Mouse (Mus musculus): Measurements from ENCODE around the gene Cdr1.

Cdr1 gene

DNA sequence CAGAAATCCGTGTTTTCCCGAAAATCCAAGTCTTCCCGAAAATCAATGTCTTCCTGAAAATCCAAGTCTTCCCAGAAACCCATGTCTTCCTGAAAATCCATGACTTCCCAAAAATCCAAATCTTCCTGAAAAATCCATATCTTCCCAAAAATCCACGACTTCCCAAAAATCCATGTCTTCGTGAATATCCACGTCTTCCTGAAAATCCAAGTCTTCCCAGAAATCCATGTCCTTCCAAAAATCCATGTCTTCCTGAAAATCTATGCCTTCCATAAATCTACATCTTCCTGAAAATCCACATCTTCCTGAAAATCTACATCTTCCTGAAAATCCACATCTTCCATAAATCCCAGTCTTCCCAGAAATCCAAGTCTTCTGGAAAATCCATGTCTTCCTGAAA lies at the start of gene Cdr1:
Gene Cdr1, minus strand, starts transcription at position 101 of the 400 bp plus-strand sequence.
- DNase-seq (ENCODE audit: low read depth, low spot score) = no peak

DNA sequence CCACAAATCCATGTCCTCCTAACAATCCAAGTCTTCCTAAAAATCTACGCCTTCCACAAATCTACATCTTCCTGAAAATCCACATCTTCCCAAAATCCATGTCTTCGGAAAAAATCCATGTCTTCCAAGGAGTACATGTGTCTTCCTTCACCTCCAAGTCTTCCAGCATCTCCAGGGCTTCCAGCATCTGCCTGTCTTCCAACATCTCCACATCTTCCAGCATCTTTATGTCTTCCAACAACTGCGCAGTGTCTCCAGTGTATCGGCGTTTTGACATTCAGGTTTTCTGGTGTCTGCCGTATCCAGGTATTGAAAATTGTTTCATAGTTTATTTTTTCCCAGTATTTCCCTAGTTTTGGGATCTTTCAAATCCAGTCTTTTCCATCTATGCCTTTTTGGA lies 511 bp upstream of the Cdr1 start:
- no peak for DNase-seq (ENCODE audit: low read depth, low spot score)

DNA sequence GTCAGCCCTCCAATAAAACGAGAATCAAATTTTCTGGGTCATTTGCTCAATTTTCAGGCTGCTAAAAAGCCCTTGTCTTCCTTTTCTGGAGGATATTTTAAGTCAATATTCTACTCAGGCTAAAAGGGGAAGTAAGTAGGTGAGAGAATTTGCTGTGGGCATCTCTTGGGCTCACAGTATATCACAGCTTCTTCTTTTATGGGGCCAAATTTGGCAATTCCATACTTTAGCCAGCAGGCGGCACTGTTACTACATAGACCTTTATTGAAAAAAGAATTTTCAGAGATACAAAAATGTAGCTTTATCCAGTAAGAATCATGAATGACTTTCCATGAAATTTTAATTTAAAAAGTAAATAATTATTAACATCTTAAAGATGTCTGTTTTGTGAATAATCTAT lies 18.8 kb downstream of the Cdr1 start:
- peak; percentile 13 for DNase-seq (ENCODE audit: low read depth, low spot score)

DNA sequence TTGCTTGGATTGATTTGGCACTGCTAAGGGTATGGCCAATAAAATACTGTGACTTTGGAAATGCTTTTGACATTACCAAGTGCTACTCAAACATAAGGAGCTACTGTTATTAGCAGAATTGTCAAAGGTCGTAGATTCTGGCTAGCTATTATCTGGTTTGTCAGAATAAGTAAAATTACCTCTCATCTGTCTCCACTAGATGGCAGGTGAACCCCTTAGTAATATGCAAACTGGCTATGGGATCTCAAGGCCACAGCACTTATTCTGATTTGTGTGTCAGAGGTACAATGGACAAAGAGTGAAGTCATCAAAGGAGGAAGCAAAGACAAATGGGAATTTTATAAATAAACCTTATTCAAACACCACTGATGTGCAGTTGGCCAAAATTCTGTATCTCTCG lies 24.1 kb downstream of the Cdr1 start:
- peak; percentile 1 for DNase-seq (ENCODE audit: low read depth, low spot score)

DNA sequence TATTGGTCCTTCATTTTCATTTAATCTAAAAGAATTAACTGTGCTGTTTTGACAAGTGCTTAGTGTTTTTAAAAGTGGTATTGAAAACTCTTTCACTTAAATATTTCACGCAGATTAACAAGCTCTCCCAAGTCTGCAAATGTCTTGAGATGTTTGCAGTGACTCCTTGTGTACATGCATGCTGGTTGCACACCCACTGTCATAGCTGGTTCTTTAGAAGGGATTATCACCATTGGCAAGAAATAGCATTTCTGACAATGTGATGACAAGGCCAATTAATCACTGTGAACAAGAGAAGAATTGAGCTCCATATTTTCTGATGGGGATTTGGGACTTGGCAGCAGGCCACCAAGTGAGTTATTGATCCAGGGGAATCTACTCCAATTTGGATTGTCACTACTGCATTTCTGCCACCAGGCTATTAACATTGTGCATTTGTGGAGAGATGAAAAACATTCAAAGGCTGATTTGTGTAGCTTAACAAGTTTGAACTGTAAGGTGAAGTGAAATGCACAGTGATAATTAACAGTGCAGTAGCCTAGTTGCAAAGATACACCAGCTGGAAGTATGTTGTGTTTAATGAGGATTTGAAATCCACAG lies 30.6 kb downstream of the Cdr1 start:
- no peak for DNase-seq (ENCODE audit: low read depth, low spot score)

DNA sequence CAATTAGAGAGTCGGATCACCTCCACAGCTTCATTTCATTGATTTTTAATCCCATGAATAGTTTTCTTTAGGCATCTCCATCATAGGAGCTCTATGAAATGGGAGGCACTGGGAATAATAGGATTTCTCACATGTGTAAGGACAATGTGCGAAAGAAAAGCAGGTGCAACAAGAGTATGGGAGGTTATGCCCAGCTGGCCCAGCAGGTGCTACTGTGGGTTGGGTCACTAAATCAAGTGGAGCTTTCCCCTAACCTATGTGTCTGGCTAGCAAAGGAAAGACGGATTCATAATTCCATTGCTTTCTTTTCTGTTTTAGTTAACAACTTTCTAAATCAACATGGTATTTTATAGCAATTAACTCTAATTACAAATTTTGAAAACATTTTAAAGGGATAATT lies 31.1 kb downstream of the Cdr1 start:
- no peak for DNase-seq (ENCODE audit: low read depth, low spot score)

DNA sequence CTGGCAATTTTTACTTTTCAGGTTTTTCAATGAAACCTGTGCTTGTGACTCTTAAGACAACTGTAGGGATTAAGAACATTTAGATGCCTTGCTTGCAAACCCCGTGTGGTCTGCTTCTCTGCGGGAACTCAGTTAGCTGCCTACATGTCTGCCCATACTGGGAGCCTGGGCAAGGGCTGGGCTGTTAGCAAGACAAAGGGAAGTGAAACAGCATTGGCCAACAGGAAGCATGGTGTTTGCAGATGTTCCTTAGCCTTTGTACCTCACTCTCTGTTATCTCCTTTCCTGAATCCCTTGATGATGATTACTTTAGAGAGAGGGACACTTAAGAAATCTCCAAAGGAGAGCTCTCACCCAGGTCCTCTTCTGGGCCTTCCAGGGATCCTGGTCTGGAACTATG lies 38.8 kb downstream of the Cdr1 start:
- DNase-seq (ENCODE audit: low read depth, low spot score) = peak; percentile 0

DNA sequence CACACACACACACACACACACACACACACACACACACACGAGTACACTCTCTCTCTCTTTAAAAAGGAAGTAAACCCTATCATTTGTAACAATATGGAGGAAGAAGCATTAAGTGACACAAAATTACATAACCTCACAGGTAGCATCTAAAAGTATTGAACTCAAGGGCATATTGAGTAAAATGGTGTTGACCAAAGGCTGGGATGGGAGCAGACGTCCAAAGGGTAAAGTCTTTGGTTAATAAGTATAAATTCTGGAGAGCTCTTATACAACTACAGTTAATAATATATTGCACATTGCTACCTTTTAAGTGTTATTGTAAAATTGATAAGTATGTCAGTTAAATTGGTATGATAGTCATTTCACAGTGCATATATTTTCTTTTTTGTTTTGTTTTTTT lies 39.9 kb downstream of the Cdr1 start:
- DNase-seq (ENCODE audit: low read depth, low spot score) = no peak

DNA sequence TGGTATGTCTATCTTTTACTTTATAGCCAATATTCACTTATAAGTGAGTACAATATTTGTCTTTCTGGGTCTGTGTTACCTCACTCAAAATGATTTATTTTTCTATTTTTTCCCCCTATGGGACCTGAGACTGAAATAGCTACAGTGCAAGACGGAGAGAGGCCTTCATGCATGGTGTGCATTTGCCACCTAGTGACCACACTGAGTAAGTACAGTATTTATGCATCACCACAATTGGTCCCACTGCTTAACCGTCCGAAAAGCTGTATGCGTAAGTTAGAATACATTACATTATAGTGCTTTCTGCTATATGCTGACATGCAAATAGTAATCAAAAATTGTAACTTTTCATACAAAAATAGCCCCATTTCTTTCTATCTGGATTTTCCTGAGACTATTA lies 50.8 kb downstream of the Cdr1 start:
- peak; percentile 21 for DNase-seq (ENCODE audit: low read depth, low spot score)

Data from ZHBTc4 (cell line).